Comparison of ENCODE assay signal across 9 mouse cellular contexts in genomic region chr10:95725910-95726309, GRCm38 (mm10). TPM values are rescaled to one million over a fixed set of nuclear protein-coding genes. Genes with fewer than 3 reads are reported as not detected.
DNase-seq lines count a peak whose midpoint lies in the region; ATAC-seq and TF ChIP-seq lines count a peak whose summit lies in the region.
"Had no signal": no experiment of that assay in that cellular context is flagged by ENCODE, and none has a peak within 500 bp of the region (broad histone marks: within the 10 kb centered on the region; RNA-seq: fewer than 3 reads in every experiment).

No protein-coding gene starts in this region.

- no peak overlapping the region for H3K4me3 ChIP-seq in liver, adult 2 months (ENCODE audit: insufficient read depth, low read depth, low read length)

- H3K27me3 ChIP-seq in liver, adult 2 months (ENCODE audit: control insufficient read depth, insufficient read depth, low read length) = no peaks in the 10 kb centered on the region

- WGBS in liver, adult 2 months = 10% methylated on average over 5 of the region's 5 CpGs

- no peaks in the 10 kb centered on the region for H3K79me2 ChIP-seq in liver, adult 2 months (ENCODE audit: control insufficient read depth, insufficient read depth, low read length)

- DNase-seq in liver, adult 2 months (ENCODE audit: extremely low read depth, low read depth, low spot score) = peak; percentile 65
- no peak for DNase-seq in liver
- DNase-seq in cerebellum, adult 18-20 months = peak; percentile 68 to 83
- DNase-seq in gastrocnemius, postnatal 4 days (ENCODE audit: low spot score in 2 of 2) = peak; percentile 39 to 54
- DNase-seq in kidney, postnatal 10 days = peak; percentile 82
- peak; percentile 64 for DNase-seq in lung, postnatal 10 days

- H3K27ac ChIP-seq in liver, adult 2 months (replicated peaks; ENCODE audit: insufficient read depth, low read depth, low read length) = no peak overlapping the region

- TF ChIP-seq POLR2A in liver, adult 2 months (IDR thresholded peaks at IDR 0.05; ENCODE audit: extremely low read depth, insufficient read depth, low read length) = no peak

- H3K9ac ChIP-seq in liver, adult 2 months (ENCODE audit: low read depth, low read length) = no peak overlapping the region

- no peak for TF ChIP-seq CTCF in liver, adult 2 months (IDR thresholded peaks at IDR 0.05; ENCODE audit: low read depth, low read length)

- no peaks in the 10 kb centered on the region for H3K36me3 ChIP-seq in liver, adult 2 months (ENCODE audit: control insufficient read depth, insufficient read depth, low read length)

- H3K4me1 ChIP-seq in liver, adult 2 months (ENCODE audit: control insufficient read depth, insufficient read depth, low read length) = no peaks in the 10 kb centered on the region

- no peak for ATAC-seq in megakaryocyte progenitor cell, adult 5-6 weeks (replicated peaks; ENCODE audit: poor library complexity)
- no peak for ATAC-seq in CD4-positive, CD25-positive, alpha-beta regulatory T cell, adult 4 months

RNA-seq across cellular contexts. Expression of gene Anapc15-ps, which starts 52.7 kb away (rescaled TPM):
- not detected in 2 replicates for total RNA-seq in liver, adult 2 months (2014; rRNA removed)
- not detected in 2 replicates for polyA plus RNA-seq in liver, adult 2 months (2012; rRNA removed)
- not detected for total RNA-seq in gastrocnemius, postnatal 4 days (2021)
- total RNA-seq in megakaryocyte progenitor cell, adult 5-6 weeks (2015) = 0.46 TPM in 1 of 2 replicates, not detected in the other
- 0.75 and 1.7 TPM in 2 replicates for total RNA-seq in megakaryocyte progenitor cell, adult 5-6 weeks (2017)
- polyA plus RNA-seq in CD4-positive, CD25-positive, alpha-beta regulatory T cell, adult 4 months (2017; shearing (Covaris generic)) = not detected
- total RNA-seq: ES-E14 had no signal
